Mouse (Mus musculus): ENCODE measurements around the gene Gm28551. TPM values are rescaled to one million over a fixed set of nuclear protein-coding genes. Genes with fewer than 3 reads are reported as not detected.
"Not testable (repeated sequence)": the region's sequence is repeated elsewhere in the genome, so short reads cannot be mapped to it uniquely, and the experiment has no call there.

Gm28551 gene
- 0.22 and 0.26 TPM in 2 replicates for polyA plus RNA-seq (2015; fragmentation: Nextera tagmentation; extraction: Ambion mirVana)

DNA sequence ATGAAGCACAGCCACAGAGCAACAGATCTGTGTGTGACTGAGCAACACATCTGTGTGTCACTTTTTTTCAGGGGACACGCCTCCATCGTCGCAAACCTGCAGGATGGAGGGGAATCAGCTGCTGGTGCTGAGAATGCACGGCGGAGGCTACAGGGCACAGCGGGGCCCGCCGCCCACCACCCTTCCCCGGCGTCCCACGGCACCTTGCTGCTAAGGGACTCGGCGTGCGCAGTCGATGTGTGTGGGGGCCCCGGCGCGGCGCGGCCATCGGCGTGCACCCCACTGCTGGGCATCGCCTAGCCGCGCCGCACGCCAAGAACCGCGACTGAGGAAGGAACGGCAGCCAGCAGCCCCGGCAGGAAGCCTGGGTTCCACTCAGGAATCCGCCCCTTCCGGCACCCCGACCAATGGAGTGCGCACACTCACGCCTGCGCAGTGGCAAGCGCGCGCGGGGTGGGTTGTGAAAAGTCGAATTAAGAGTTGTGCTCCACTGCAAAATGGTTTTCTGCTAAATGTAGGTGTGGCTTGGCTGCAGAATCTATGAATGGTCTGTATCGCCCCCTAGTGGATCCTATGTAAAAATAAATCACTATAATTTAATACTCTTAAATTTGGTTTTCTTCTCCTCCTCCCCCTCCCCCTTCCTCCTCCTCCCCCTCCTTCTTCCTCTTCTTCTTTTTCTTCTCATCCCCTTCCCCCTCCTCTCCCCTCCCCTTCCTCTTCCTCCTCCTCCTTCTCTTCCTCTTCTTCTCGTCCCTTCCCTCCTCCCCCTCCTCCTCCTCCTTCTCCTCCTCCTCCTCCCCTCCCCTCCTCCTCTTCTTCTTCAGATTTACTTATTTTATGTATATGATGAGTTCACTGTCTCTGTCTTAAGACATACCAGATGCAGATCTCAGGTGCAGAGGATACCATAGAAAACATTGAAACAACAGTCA, at the start of gene Gm28551, which contains the start of the genes Asdurf and Asnsd1:
Gene Gm28551 (minus strand): TSS at position 341 of the 935 bp plus-strand sequence.
Gene Asdurf (minus strand): TSS at position 293 of the 935 bp plus-strand sequence.
Gene Asnsd1 (minus strand): TSS at position 426 of the 935 bp plus-strand sequence.
- ATAC-seq (replicated peaks; ENCODE audit: low FRiP score, low read depth), result peak; percentile 100

DNA sequence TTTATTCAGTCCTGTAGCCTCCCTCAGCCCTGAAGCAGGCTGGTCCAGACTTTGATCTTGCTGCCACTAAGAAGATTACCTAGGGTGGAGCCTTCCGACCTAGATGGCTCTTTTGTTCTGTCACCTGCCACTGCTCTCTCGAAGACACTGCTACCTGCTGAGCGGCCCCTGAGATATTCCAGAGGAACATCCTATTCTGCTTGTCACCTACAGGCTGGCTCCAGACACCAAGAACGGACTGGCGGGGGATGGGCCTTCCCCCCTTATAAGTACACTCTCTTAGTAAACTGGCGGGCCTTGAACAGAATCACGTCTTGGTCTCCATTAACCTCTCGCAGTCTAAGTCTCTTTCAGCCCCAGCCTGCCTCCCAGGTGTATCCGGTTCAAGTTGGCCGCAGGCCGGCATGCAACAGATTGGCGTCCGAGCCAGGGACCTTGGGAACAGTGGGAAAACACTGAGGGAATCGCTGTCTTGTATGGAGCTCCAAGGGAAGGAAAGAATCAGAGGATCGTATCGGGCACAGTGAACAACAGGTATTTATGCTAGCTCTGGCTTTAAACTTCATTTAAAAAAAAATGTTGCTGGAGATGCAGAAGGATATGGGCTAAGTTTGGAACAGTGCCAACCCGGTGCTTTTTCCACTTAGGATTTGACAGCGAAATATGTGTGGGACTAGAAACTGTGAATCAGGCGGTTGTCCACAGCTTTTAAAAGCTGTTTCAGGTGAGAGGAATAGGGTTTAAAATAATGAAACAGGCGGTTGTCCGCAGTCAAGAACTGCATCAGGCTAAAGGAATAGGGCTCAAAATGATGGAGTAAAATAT, 41.7 kb upstream of the Gm28551 start:
- not testable (repeated sequence) for H3K27ac ChIP-seq; H3K9me3 ChIP-seq (replicated peaks; ENCODE audit: low read length); H3K36me3 ChIP-seq (ENCODE audit: insufficient read depth, low read length); H3K27me3 ChIP-seq (ENCODE audit: insufficient read depth, low read length); ATAC-seq (replicated peaks; ENCODE audit: low FRiP score, low read depth); H3K9ac ChIP-seq (ENCODE audit: low read depth, low read length); H3K4me1 ChIP-seq (replicated peaks; ENCODE audit: insufficient read depth, low read length); H3K4me3 ChIP-seq (replicated peaks; ENCODE audit: low read depth, low read length)
- peak; percentile 13 for DNase-seq (ENCODE audit: low spot score)
- 30% methylated on average over 21 of the region's 21 CpGs for WGBS
- H3K4me2 ChIP-seq (ENCODE audit: low read length), result peak overlapping the region; percentile 37

More for the DNA sequence above, at the start of gene Gm28551, which contains the start of the genes Asdurf and Asnsd1:
- Histone ChIP-seq H3K4me2 (ENCODE audit: low read length) (peak within 1 kb of the TSS; percentile 58), H3K4me3 (replicated peaks; ENCODE audit: low read depth, low read length) (peak within 1 kb of the TSS; percentile 62), H3K27ac (peak within 1 kb of the TSS; percentile 65; the same call in 1 of the 2 replicates), H3K36me3 (ENCODE audit: insufficient read depth, low read length) (peaks cover 9% of the 10 kb centered on the region), H3K4me1 (replicated peaks; ENCODE audit: insufficient read depth, low read length) (peaks cover 4% of the 10 kb centered on the region), H3K9me3 (replicated peaks; ENCODE audit: low read length) (no peaks in the 10 kb centered on the region), H3K9ac (ENCODE audit: low read depth, low read length) (peak within 1 kb of the TSS; percentile 72), H3K27me3 (ENCODE audit: insufficient read depth, low read length) (no peaks in the 10 kb centered on the region)
- under 1% methylated on average over 37 of the region's 44 CpGs for WGBS
- DNase-seq (ENCODE audit: low spot score), result peak; percentile 98
- peak; percentile 74 for TF ChIP-seq CTCF (IDR thresholded peaks at IDR 0.05; ENCODE audit: low read depth)

DNA sequence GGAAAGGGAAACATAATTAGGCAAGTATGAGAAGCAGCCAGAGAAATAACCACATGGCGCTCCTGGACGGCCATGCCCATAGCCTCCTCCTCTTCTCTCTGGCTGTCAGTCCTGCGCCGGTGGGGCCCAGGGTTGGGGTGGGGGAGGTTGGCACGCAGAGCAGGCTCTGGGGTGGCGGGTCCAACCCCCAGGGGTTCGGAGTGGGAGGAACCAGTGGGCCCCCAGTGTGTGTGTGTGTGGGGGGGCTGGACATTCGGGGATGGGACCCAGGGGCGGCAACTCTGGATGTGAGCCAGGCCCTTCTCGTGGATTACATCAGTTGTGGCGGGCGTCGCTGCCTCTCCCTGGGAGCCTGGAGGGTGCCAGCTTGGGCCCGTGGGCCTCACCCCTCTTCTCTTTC, 36.3 kb upstream of the Gm28551 start:
- 92% methylated on average over 11 of the region's 14 CpGs for WGBS
- no peak overlapping the region for H3K4me3 ChIP-seq (replicated peaks; ENCODE audit: low read depth, low read length)
- DNase-seq (ENCODE audit: low spot score), result no peak
- no peak for TF ChIP-seq CTCF (IDR thresholded peaks at IDR 0.05; ENCODE audit: low read depth)
- no peak overlapping the region for H3K9ac ChIP-seq (ENCODE audit: low read depth, low read length)
- H3K9me3 ChIP-seq (replicated peaks; ENCODE audit: low read length), result no peaks in the 10 kb centered on the region
- H3K4me1 ChIP-seq (replicated peaks; ENCODE audit: insufficient read depth, low read length), result no peaks in the 10 kb centered on the region
- H3K27me3 ChIP-seq (ENCODE audit: insufficient read depth, low read length), result no peaks in the 10 kb centered on the region
- H3K4me2 ChIP-seq (ENCODE audit: low read length), result no peak overlapping the region
- ATAC-seq (replicated peaks; ENCODE audit: low FRiP score, low read depth), result no peak
- no peaks in the 10 kb centered on the region for H3K36me3 ChIP-seq (ENCODE audit: insufficient read depth, low read length)
- no peak overlapping the region for H3K27ac ChIP-seq

DNA sequence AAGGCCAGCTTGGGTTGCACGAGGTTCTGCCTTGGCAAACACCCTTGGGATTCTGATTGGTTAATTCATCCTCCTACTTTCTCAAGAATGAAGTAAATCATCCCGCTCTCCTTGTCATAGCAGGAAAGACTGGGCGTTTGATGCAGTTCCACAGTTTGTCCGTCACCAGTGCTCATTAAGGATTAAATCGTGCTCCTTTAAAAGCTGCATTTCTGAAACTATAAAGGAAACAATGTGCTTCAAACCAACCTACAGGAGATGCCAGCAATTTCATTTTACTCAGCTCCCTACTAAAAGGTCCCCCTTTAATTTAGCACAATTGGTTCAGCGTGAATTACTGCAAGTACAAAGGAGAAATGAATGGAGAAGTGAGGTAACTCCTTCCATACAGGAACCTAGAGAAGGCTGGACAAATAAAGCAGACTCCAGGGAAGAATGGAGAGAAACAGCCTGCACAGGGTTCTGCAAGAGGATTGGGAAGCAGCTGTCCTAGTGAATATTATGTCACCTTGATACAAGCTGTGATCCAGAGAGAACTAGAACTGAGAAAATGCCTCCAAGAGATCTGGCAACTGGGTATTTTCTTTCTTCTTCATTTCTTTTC, 31.7 kb upstream of the Gm28551 start:
- no peak for ATAC-seq (replicated peaks; ENCODE audit: low FRiP score, low read depth)

DNA sequence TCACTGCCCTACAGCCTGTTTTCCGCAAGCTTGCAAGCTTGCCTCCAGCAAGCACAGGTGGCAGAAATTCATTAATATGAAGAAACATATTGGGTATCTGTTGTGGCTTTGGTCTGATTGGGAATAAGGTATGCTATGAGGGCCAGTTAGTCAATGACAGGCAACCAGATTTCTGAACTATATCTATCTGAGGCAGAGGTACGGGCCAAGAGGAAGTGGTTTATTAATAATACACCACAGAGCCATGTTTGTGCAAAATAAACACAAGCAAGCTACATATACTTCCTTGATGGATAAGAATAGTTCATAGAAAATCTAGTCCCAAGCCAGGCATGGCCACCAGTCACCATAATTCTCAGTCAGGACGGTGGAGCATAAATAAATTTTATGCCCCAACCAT, 25.3 kb upstream of the Gm28551 start:
- Histone ChIP-seq H3K4me2 (ENCODE audit: low read length) (no peak overlapping the region), H3K36me3 (ENCODE audit: insufficient read depth, low read length) (no peaks in the 10 kb centered on the region), H3K4me1 (replicated peaks; ENCODE audit: insufficient read depth, low read length) (no peaks in the 10 kb centered on the region), H3K27me3 (ENCODE audit: insufficient read depth, low read length) (no peaks in the 10 kb centered on the region), H3K27ac (no peak overlapping the region), H3K4me3 (replicated peaks; ENCODE audit: low read depth, low read length) (no peak overlapping the region), H3K9me3 (replicated peaks; ENCODE audit: low read length) (no peaks in the 10 kb centered on the region), H3K9ac (ENCODE audit: low read depth, low read length) (no peak overlapping the region)
- DNase-seq (ENCODE audit: low spot score) (no peak), ATAC-seq (replicated peaks; ENCODE audit: low FRiP score, low read depth) (no peak)
- no peak for TF ChIP-seq CTCF (IDR thresholded peaks at IDR 0.05; ENCODE audit: low read depth)
- WGBS, result 70% methylated on average over 3 of the region's 3 CpGs

More for the DNA sequence above, 31.7 kb upstream of the Gm28551 start:
- H3K27ac ChIP-seq, result no peak overlapping the region
- H3K9ac ChIP-seq (ENCODE audit: low read depth, low read length), result no peak overlapping the region
- DNase-seq (ENCODE audit: low spot score), result no peak
- H3K27me3 ChIP-seq (ENCODE audit: insufficient read depth, low read length), result no peaks in the 10 kb centered on the region
- H3K9me3 ChIP-seq (replicated peaks; ENCODE audit: low read length), result no peaks in the 10 kb centered on the region
- TF ChIP-seq CTCF (IDR thresholded peaks at IDR 0.05; ENCODE audit: low read depth), result no peak
- 66% methylated on average over 6 of the region's 6 CpGs for WGBS
- no peak overlapping the region for H3K4me2 ChIP-seq (ENCODE audit: low read length)
- no peaks in the 10 kb centered on the region for H3K4me1 ChIP-seq (replicated peaks; ENCODE audit: insufficient read depth, low read length)
- H3K36me3 ChIP-seq (ENCODE audit: insufficient read depth, low read length), result no peaks in the 10 kb centered on the region
- no peak overlapping the region for H3K4me3 ChIP-seq (replicated peaks; ENCODE audit: low read depth, low read length)

DNA sequence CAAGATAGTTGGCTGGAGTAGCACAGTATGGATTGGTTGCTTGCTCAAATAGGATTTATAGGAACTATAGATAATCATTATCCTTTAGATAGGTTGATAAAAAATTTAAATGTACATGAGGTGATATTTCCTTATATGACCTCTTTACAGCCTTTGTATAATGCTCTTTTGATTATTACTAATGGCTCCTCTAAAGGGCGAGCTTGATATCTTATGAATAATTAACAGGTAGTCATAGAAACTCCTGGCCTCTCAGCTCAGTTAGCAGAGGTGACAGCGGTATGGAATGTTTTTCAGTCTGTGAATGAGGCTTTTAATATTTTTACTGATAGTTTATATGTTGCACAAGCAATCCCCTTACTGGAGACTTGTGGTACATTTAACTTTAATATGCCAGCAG, 23.5 kb upstream of the Gm28551 start:
- not testable (repeated sequence) for H3K9ac ChIP-seq (ENCODE audit: low read depth, low read length); H3K4me2 ChIP-seq (ENCODE audit: low read length); H3K4me1 ChIP-seq (replicated peaks; ENCODE audit: insufficient read depth, low read length); ATAC-seq (replicated peaks; ENCODE audit: low FRiP score, low read depth); DNase-seq (ENCODE audit: low spot score); H3K4me3 ChIP-seq (replicated peaks; ENCODE audit: low read depth, low read length); H3K9me3 ChIP-seq (replicated peaks; ENCODE audit: low read length); H3K27ac ChIP-seq; H3K27me3 ChIP-seq (ENCODE audit: insufficient read depth, low read length); H3K36me3 ChIP-seq (ENCODE audit: insufficient read depth, low read length)
- 85% methylated on average over 2 of the region's 2 CpGs for WGBS

All from kidney, postnatal 0 days (tissue).